Mouse (Mus musculus) CD4-positive, CD25-positive, alpha-beta regulatory T cell, adult 4 months (primary cell): ENCODE data around the gene Pkd1l3. TPM values are rescaled to one million over a fixed set of nuclear protein-coding genes. Genes with fewer than 3 reads are reported as not detected.

Experiments used
- ATAC-seq: one replicate; pipeline ENCODE4 v1.8.0; 2017
- polyA plus RNA-seq, 2 experiments: library from polyadenylated mRNA; unstranded; fragments of 100-300 nt; shearing (Covaris generic); gene quantifications; one replicate each; pipeline ENCODE4 v1.2.1; 2017

Gene Pkd1l3
- polyA plus RNA-seq, 2 experiments from 2014 or later = 0.74 to 0.79 TPM

DNA sequence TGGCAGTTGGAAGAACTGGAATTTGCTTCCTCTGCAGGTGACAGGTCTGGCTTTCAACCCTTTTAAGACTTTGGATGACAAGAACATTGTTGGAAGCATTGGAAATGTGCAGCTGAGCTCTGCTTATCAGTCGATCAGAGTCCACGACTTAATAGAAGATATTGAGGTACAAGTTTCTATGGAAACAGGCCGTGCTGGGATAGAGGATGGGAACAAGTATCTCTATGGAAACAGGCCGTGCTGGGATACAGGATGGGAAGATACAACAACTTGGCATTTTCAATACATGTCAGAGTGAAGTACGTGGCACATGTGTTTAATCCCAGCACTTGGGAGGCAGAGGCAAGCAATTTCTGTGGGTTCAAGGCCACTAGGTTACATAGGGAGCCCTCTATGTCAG lies 18.2 kb downstream of the Pkd1l3 start:
- no peak for ATAC-seq

DNA sequence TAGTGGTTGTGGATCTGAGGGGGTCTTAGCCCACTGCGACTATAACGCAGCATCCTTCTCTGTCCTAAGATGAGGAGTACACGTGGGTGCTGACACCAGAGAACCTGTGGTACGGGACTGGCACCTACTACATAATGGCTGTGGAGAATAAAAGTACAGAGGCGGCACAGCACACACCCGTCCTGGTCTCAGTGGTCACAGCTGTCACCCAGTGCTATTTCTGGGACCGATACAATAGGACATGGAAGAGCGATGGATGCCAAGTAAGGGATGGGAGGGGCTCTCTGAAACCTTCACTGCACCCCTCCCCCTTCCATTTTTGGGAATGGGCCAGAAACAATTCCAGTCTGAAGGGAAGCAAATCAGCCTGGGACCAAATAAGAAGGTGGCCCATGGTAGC lies 20.8 kb downstream of the Pkd1l3 start:
- ATAC-seq = no peak

DNA sequence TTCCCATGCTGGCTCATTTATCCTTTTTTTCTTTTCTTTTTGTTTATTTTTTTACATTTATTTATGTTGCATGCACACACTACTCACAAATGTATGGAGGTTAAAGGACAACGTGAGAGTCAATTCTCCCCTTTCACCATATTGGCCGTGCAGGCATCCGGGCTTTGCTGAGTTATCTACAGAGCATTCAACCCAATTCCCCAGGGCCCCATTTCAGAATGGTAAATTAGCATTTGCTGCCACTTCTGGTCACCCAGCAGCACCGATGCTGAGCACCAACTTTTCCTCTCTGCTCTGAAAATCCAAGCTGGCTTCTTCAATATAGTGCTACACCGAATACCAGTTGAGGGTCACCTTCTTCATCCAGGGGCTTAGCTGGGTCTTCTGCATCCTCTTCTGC lies 24.5 kb downstream of the Pkd1l3 start:
- ATAC-seq = no peak

DNA sequence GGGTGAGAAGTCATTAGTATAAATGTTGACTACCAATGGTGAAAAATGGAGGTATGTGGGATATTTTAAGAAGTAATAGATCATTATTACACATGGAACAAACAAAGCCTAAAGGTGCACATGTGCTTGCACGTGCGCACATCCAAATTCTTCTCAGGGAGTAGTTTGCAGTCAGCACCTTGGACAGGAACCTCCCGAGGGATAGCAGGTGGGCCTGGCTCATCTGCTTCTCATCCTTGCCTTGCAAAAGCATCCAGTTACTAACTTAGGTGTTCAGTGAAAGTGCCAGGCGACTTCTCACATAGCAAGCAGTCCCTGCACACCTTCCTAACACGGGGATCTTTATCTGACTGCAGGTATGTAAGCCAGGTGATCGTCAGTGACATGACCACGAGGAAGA lies 26.1 kb downstream of the Pkd1l3 start:
- no peak for ATAC-seq

DNA sequence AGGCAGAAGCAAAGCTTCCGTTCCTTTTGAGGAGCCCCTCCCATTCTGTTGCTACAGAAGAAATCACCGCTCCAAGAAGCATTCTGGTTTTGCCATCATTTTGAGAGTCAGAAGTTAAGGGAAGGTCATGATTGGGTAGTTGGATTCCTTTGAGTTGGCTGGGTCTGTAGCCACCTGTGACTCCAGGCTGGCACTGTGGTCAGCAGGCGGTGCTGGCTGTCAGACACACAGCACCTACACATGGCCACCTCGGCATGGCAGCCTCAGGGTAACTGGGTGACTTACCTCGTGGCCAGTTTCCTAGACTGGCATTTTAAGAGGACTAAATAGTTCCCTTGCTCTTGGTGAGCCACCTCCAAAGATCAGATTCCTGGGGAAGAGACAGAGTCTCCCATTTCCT lies 26.9 kb downstream of the Pkd1l3 start:
- ATAC-seq = no peak

DNA sequence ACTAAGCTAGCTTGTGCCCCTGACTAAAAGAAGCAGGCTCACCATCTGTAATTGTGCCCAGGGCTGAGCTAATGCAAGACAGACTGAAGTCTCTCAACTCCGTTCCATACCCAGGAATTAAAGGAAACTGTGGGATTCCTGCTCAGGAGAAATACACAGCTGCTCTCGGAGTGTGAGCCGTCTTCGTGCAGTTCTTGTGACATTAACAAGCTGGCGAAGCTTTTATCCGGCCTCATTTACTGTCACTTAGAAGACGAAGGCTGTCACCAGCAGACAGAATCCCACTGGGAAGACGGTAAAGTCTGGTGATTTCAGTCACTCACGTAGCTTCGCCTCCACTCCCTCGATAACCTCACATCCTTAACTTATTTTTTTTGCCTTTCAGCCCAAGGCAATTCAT lies 33.0 kb downstream of the Pkd1l3 start:
- ATAC-seq = no peak

DNA sequence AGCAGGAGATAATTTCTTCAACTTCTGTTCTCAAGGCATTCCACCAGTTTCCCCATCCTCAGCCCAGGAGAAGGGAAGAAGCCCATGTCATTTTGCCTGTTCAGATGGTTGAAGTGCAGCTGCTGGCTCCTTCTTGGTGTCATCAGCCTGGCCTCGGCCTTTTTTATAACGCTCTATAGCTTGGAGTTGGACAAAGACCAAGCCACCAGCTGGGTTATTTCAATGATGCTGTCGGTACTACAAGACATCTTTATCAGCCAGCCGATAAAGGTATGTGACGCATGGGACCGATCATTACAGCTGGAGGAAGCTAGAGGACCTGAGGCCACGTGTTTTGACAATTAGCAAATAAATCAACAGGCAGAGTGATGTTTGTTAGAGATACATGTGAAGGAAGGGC lies 34.2 kb downstream of the Pkd1l3 start:
- ATAC-seq = no peak

DNA sequence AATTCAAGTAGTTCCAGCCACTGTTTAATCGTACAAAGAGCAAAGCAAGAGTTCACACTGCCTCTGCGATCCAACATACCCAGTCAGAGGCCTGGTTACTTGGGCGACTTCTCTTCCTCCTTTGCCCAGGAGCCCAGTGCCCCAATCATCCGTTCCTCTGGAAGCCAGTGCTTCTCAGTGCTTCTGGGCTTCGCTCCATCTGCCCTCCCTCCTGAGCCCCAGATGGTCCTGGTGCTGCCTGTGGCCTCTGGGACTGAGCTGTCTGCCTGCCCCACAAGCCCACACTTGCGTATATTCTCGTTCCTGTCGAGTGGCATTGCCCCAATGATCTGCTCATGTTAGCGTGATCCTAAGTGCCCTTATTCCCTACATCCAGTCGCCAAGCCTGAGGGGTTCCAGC lies 36.5 kb downstream of the Pkd1l3 start:
- no peak for ATAC-seq

DNA sequence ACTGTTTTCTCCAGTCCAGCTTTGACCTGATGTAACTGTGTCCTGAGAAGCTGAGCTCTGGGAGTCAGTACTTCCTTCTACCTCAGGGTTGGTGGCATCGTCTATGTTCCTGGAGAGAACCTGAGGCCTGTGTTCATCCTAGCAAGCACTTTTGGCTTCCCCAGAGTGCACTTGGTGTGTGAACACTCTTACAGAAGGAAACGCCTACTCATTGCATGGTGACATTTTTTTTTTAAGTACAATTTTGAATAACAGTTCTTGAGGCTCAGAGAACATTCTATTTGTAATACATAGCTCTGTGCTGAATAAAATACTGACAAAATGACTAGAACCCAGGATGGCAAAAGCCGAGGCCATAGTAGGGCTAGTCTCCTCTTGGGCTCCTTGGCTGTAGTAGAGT lies 42.5 kb downstream of the Pkd1l3 start:
- no peak for ATAC-seq

DNA sequence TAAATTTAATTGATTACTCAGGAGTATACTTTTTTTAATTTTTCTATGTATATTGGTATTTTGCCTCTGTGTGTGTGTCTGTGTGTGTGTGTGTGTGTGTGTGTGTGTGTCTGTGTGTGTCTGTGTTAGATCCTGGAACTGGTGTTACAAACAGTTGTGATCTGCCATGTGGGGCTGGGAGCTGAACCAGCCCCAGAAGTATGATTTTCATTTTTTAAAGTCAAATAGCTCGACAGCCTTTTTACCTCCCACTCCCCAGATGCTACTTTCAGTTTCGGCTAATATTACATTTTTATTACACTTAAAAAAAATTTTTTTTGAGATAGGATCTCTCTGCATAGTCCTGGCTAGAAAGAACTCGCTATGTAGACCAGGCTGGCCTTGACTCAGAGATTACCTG lies 48.0 kb downstream of the Pkd1l3 start:
- no peak for ATAC-seq

DNA sequence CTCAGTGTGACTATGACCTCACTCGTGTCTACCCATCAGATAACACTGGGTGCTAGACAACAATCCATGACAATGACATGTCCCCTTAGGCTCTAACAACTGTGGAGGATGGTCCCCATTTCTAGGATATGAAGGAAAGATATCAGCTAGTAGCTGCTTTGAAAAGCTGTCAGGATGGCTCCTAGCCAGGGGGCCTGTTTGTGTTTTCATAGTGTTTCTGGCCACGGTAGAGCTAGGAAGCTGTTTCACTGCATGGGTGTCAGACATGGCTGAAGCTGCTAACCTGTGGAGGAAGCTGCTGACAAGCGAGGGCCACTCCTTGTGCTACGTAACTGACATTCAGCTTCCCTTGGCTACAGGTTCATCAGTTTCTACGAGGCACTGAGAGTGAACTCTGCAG lies 52.3 kb downstream of the Pkd1l3 start:
- ATAC-seq = no peak

DNA sequence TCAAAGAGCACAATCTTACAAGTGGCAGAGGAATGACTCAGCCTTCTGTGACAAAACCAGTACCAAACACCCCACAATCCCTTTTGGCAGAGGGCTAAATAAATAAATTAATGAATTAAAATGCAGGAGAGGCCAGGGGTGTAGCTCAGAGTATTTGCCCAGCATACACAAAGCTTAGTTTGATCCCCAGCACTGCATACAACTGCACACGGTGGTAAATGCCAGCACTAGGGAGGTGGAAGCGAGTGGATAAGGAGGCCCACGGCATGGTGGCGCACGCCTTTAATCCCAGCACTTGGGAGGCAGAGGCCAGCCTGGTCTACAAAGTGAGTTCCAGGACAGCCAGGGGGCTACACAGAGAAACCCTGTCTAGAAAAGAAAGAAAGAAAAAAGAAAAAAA lies 58.3 kb downstream of the Pkd1l3 start:
- ATAC-seq = no peak

DNA sequence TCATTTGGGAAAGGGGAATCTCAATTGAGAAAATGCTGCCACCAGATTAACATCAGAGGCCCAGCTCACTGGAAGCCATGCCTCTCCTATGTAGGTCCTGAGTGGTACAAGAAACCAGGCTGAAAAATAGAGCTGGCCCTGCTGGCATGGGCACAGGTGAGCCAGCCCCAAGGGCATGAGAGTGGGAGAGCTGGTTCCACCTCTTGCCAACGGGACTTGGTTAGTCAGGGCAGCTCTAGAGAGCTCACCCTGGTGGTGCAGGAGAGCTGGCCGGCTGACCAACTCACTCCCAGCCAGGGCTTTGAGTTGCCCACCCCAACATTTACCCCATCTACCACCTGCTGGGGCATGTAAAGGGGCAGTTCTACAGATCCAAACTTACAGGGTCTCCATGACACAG lies 59.3 kb downstream of the Pkd1l3 start:
- ATAC-seq = no peak

DNA sequence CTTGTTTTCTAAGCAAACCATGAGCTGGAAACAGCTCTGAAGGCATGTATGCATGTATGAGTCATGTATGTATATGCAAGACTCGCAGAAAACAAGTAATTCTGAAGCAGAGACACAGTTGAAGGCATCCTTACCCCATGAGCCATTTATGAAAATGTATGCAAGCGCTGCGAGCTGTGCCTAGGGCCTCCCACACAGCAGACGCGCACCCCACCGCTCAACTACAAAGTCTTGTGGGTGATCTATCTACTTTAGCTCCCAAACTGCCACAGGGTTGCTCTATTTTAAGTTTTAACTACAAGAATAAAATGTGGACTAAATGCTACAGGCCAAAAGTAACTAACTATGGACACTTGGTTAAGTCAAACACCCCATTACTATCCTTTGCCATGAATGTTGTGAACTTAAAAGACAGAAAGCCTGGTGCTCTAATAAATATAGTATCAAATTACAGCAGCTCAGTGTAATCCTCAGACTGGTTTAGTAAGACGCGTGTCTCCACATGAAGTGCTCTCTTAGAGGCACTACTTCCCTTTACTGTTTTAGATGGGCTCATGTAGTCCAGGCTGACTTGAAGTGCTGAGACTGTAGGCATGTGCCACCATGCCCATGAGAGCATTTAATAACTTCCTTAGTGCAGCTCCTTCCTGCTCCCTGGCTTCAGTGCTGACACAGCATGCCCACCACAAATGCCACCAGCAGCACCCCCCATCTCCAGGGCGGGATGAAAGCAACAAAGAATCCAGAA lies 61.8 kb downstream of the Pkd1l3 start:
- ATAC-seq = no peak

DNA sequence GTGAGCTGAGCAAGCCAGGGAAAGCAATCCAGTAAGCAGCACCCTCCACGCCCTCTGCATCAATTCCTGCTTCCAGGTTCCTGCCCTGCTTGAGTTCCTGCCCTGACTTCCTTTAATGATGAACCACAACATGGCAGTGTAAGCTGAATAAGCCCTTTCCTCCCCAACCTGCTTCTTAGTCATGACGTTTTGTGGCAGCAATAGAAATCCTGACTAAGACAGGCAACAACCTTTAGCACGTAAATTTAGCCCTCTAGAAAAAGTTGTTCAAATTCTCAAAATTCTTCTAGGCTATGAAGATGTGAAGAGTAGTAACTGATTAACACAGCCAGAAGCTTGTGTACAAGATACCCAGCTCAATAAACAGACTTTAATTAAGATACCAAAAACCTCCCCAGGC lies 67.2 kb downstream of the Pkd1l3 start:
- no peak for ATAC-seq

DNA sequence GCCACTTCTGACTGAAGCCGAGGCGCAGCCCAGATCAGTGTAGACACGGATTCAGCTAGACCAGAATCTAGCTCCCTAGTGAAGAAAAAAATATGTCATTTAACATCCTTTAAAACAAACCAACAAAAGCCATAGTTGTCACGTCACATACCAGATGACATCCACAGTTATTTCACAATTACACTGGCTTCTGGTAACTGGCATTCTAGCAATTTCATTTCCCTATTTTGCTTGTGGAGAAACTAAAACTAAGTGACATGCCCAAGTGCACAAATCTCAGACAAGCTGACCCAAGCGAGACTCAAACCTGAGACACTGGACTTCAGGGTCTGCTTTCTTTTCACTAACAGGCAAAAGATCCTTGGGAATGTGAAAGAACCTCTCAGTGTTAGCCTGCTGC lies 67.8 kb downstream of the Pkd1l3 start:
- no peak for ATAC-seq

DNA sequence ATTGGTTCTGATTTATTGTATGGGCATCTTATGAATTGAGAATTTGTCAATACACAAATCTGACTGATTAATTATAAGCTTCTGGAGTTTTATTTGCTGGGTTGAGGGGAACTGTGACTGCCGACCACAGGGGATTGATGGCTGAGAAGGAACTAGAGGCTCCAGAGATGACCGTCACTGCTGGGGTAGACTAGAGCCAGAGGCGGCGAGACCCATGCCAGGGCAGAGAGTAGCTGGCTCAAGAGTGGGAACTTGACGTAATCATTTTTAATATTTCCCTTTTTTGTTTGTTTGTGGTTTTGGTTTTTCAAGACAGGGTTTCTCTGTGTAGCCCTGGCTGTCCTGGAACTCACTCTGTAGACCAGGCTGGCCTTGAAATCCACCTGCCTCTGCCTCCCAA lies 72.9 kb downstream of the Pkd1l3 start:
- ATAC-seq = no peak

DNA sequence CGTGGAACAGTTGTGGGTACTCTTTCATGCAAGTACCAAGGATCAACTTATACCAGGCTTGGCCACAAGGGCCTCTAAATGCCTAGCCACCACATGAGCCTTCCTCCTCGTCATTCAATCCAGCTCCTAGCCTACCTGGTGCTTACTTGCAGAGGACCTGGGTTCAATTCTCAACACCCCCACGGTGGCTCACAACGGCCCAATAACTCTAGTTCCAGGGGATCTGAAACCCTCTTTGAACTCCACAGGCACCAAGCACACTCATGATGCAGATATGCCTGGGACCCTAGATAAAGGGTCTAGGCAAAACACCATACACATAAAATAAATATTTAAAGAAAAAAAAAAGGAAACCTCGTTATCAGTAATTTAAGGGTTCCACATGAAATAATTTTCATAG lies 77.5 kb downstream of the Pkd1l3 start:
- ATAC-seq = peak; percentile 21

DNA sequence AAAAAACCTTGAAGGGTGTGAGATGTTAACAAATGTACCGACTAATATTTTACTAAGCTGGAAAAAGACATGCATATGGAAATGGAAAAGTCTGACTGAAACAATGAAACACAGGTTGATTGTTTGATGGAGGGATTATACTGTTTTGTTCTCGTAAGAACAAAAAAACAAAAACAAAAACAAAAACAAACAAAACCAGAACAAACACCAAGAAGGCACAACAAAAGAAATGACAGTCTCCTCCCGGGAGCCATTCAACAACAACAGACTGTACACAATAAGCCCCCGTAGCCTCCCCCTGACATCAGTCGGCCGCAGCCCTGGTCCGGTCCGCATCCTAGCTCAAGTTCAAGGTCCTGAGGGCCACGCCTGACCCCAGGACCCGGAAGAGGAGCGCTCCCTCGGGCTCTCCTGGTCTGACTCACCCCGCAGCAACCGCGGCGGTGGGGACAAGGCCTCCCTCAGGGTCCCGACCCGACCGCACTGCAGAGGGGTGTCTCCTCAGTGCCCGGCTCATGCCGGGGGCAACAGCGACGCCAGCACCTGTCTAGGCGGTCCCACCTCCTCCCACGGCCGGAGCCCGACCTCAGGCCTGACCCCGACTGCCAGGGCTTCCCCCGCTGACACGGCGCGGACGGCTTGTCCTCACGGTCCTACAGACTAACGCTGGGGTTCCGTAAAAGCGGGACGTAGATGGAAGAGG lies 78.3 kb downstream of the Pkd1l3 start:
- ATAC-seq = peak; percentile 24

DNA sequence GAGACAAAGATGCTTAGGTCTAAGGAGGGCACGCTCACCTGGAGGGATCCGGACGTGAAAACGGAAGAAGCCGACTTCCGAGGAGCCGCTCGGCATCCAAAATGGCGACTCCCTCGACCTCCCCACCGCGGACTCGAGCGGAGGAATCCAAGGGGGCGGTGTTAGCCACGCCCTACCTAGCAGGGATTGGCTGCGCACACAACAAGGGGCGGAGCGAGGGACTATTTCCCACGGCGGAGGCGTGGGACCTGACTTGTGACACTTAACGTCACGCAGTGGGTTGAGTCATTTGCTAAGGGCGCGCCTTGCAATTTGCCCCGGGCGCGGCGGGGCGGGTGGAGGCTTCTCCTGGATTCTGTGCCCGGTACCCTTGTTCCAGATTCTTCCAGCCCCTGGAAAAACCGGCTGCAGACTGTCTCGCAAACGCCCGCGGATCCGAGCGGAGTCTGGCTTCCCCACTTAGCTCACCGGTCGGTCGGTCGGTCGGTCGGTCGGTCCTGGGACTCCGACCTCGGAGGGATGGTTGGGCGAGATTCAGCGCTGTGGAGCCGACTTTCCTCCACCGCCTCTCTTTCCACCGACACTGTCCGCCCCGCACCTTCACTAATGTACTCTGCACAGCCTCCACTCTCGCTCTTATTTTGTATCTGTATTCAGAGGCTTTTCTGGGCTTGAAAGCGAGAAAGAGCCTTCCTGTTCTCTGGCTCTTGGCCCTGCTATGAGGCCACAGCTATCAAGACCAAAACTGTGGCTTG lies 79.0 kb downstream of the Pkd1l3 start, which contains the start of gene Ist1:
TSS of gene Ist1 (minus strand) at position 115 of the 755 bp plus-strand sequence.
- peak; percentile 96 for ATAC-seq

DNA sequence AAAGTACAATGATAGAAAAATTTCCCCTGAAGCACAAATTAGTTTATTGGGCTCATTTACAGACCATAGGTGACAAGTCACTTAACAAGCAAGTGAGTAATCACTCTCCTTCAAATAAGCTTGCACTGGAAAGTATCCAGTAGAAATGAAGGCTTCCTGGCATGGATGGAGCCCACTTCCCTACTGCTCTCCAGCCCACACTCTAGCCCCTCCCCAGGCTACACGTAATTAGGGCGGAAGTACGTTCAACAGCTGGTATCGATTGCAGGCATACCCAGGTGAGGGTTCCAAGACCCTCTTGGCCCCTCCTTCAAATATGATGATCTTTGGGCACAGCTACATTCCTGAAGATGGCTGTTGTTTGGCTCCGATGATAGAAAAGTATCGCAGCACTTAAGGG lies 79.8 kb downstream of the Pkd1l3 start:
- ATAC-seq = no peak

DNA sequence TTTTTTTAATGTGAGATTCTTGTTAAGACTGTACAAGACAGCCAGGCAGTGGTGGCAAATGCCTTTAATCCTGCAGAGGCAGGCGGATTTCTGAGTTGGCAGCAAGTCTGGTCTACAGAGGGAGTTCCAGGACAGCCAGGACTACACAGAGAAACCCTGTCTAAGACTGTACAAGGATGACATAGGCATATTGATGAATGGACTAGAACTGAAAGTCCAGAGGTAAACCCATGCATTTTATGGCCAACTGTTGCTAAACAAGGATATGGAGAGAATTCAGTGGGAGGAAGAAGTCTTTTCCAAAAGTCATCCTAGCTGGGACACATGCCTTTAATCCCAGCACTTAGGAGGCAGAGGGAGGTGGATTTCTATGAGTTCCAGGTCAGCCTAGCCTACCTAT lies 83.4 kb downstream of the Pkd1l3 start:
- no peak for ATAC-seq

DNA sequence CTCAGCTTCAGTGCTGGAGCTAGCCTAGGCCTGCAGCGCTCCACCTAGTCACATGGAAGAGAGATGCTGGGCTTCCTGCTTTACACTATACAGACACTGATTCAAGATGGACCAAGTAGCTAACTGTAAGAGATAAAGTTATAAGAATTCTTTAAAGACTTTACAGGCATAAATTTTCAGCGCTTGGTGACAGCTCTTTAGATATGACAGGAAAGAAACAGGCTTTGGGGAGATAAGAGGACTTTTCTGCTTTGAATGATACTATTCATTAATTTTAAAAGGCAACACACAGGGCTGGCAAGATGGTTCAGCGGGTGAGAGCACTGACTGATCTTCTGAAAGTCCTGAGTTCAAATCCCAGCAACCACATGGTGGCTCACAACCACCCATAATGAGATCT lies 84.2 kb downstream of the Pkd1l3 start:
- no peak for ATAC-seq
